Mouse (Mus musculus): ENCODE data around the gene Sh2b2. TPM values are rescaled to one million over a fixed set of nuclear protein-coding genes. Genes with fewer than 3 reads are reported as not detected.
A peak's percentile ranks its signal among the peaks of the same experiment; 100 is the strongest.
"Not testable (repeated sequence)": the region's sequence is repeated elsewhere in the genome, so short reads cannot be mapped to it uniquely, and the experiment has no call there.

Gene Sh2b2
- polyA plus RNA-seq, 1 experiment from 2014 or later: 14.8 TPM

GRCm38 (mm10) chr5:136212716-136213115 lies 33.6 kb downstream of the Sh2b2 start:
- no peak for ATAC-seq (ENCODE audit: insufficient number of reproducible peaks, insufficient read depth, low FRiP score, low TSS enrichment, low read depth)
- H3K27me3 ChIP-seq: no peaks in the 10 kb centered on the region
- no peak overlapping the region for H3K4me3 ChIP-seq (replicated peaks)
- peaks cover 8% of the 10 kb centered on the region; the same call in 1 of the 2 replicates for H3K9me3 ChIP-seq
- H3K4me1 ChIP-seq (replicated peaks): no peaks in the 10 kb centered on the region
- no peak overlapping the region for H3K27ac ChIP-seq
- WGBS: 92% methylated on average over 11 of the region's 11 CpGs
- no peak overlapping the region for H3K9ac ChIP-seq (replicated peaks)
- no peak overlapping the region for H3K4me2 ChIP-seq
- no peaks in the 10 kb centered on the region for H3K36me3 ChIP-seq

DNA sequence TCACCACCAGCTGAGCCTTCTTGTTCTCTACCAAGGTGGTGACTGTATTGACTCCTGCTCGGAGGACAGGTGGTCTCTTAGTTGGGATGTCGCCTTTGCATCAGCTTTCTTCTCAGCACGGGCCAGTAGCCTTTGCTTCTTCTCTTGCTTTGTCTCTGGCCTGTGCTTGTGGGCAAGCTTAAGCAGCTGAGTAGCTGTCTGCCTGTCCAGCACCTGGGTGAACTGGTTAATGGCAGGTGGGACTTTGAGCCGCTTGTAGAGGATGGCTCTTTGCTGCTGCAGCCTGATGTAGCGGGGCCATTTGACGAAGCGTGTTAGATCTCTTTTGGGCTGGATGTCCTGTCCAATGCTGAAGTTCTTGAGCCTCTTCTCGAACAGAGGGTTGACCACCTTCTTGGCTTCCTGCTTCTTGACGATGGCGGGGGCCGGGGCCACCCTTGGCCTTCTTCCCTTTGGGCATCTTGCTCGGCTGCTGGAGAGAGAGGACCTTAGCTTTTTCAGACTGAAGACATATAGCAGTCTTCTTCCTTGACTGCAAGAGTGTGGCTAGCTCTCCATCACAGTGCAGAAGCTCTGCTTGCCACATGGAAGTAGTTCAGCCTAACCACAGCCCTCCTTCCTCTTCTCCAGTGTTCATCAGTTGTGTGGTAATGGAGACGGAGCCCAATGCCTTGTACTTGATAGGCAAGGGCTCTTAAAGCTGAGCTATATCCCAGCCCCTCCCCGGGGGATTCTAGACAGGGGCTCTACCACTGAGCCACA lies 34.8 kb downstream of the Sh2b2 start:
- not testable (repeated sequence) for ATAC-seq (ENCODE audit: insufficient number of reproducible peaks, insufficient read depth, low FRiP score, low TSS enrichment, low read depth)
- WGBS: 94% methylated on average over 14 of the region's 14 CpGs

GRCm38 (mm10) chr5:136210549-136210948 lies 35.8 kb downstream of the Sh2b2 start:
- Histone ChIP-seq H3K9ac (replicated peaks) (no peak overlapping the region), H3K4me2 (no peak overlapping the region), H3K4me1 (replicated peaks) (no peaks in the 10 kb centered on the region), H3K27ac (no peak overlapping the region), H3K27me3 (no peaks in the 10 kb centered on the region), H3K9me3 (0 out of 2 replicates have a peak, but pooled peaks cover 5% of the 10 kb centered on the region), H3K4me3 (replicated peaks) (no peak overlapping the region), H3K36me3 (no peaks in the 10 kb centered on the region)
- WGBS: 69% methylated on average over 5 of the region's 5 CpGs
- no peak for ATAC-seq (ENCODE audit: insufficient number of reproducible peaks, insufficient read depth, low FRiP score, low TSS enrichment, low read depth)

More for the DNA sequence above, 34.8 kb downstream of the Sh2b2 start:
- not testable (repeated sequence) for H3K36me3 ChIP-seq; H3K9me3 ChIP-seq; H3K4me2 ChIP-seq; H3K27me3 ChIP-seq; H3K4me1 ChIP-seq (replicated peaks); H3K27ac ChIP-seq; H3K4me3 ChIP-seq (replicated peaks); H3K9ac ChIP-seq (replicated peaks)

DNA sequence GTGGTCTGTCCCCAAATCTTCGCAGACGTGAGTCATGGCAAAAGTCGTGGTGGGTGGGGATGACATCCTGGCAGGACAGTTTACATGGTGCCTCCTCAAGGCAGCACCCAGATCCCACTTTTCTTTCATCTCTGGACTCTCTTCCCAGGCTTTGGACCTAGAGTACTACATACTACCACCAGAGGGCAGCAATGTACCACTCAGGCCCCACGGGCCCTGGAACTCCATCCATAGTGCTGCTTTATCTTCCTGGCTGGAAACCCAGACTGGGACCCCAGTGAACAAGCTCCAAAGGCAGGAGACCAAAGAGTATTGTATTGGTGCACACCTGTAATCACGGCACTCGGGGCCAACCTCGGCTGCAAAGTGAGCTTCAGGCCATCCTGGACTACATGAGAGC lies 44.5 kb downstream of the Sh2b2 start:
- Histone ChIP-seq H3K4me1 (replicated peaks) (peaks cover 12% of the 10 kb centered on the region), H3K27me3 (no peaks in the 10 kb centered on the region), H3K36me3 (peaks cover 5% of the 10 kb centered on the region), H3K27ac (no peak overlapping the region), H3K9me3 (peaks cover 5% of the 10 kb centered on the region; the same call in 1 of the 2 replicates), H3K4me3 (replicated peaks) (no peak overlapping the region), H3K9ac (replicated peaks) (no peak overlapping the region), H3K4me2 (no peak overlapping the region)
- WGBS: 36% methylated on average over 7 of the region's 7 CpGs
- ATAC-seq (ENCODE audit: insufficient number of reproducible peaks, insufficient read depth, low FRiP score, low TSS enrichment, low read depth): peak; percentile 50; the same call in 1 of the 2 replicates

DNA sequence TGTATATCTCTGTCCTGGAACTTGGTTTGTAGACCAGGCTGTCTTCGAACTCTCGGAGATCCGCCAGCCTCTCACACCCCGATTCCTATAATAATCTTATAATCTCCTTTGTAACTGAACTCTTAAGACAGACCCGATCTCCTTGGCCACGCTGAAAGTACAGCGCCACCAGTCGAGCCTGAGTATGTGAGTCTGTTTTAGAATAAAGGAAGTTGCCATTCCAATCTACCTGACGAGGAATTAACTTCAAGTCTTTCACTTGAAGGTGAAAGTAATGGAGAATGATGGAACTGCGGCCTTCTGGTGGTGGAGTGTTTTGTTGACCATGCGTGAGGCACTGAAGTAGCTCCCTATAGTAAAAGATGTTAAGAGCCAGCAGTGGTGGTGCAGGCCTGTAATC lies 46.8 kb downstream of the Sh2b2 start:
- Histone ChIP-seq H3K4me1 (replicated peaks) (peaks cover 12% of the 10 kb centered on the region), H3K4me2 (peak overlapping the region; percentile 57), H3K27ac (no peak overlapping the region; the same call in 1 of the 2 replicates), H3K9ac (replicated peaks) (peak overlapping the region; percentile 89; the same call in 1 of the 2 replicates), H3K9me3 (peaks cover 5% of the 10 kb centered on the region; the same call in 1 of the 2 replicates), H3K4me3 (replicated peaks) (peak overlapping the region; percentile 98), H3K27me3 (no peaks in the 10 kb centered on the region), H3K36me3 (peaks cover 28% of the 10 kb centered on the region)
- no peak for ATAC-seq (ENCODE audit: insufficient number of reproducible peaks, insufficient read depth, low FRiP score, low TSS enrichment, low read depth)
- 34% methylated on average over 11 of the region's 11 CpGs for WGBS

- H3K27me3 ChIP-seq: no peaks in the 10 kb centered on the region
- peak within 1 kb of the TSS; percentile 70; the same call in 1 of the 2 replicates for H3K27ac ChIP-seq
- ATAC-seq (ENCODE audit: insufficient number of reproducible peaks, insufficient read depth, low FRiP score, low TSS enrichment, low read depth): peak; percentile 82
- H3K9me3 ChIP-seq: peaks cover 2% of the 10 kb centered on the region; the same call in 1 of the 2 replicates
- H3K4me1 ChIP-seq (replicated peaks): peaks cover 12% of the 10 kb centered on the region
- peaks cover 36% of the 10 kb centered on the region for H3K36me3 ChIP-seq
- under 1% methylated on average over 62 of the region's 62 CpGs for WGBS
- peak within 1 kb of the TSS; percentile 89 for H3K9ac ChIP-seq (replicated peaks)
- peak within 1 kb of the TSS; percentile 98 for H3K4me3 ChIP-seq (replicated peaks)
- peak within 1 kb of the TSS; percentile 96 for H3K4me2 ChIP-seq
Observed at GRCm38 (mm10) chr5:136198474-136199391, 47.6 kb downstream of the Sh2b2 start, which contains the start of gene Prkrip1. TSS of gene Prkrip1 (minus strand) at chr5:136198963.

DNA sequence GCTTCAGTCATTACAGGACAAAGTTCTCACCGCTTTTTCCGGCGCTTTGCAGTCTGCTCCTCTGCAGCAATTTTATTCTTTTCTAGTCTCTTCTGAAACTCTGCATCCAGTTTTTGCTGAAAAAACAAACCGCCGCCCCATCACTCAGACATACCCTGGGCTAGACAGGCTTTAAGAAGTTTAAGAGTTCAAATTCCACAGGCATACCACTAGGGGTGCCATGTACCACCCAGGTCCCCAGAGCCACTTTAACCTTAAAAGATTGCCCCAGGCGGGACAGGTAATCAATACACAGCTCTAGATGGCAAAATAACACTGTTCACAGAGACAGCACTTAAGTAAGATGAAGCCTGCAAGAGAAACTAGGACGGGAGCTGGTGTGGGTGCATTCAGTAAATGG lies 54.5 kb downstream of the Sh2b2 start:
- H3K4me1 ChIP-seq (replicated peaks): no peaks in the 10 kb centered on the region
- H3K9me3 ChIP-seq: no peaks in the 10 kb centered on the region
- no peaks in the 10 kb centered on the region for H3K27me3 ChIP-seq
- no peak overlapping the region for H3K9ac ChIP-seq (replicated peaks)
- H3K4me2 ChIP-seq: no peak overlapping the region
- peaks cover 95% of the 10 kb centered on the region for H3K36me3 ChIP-seq
- no peak for ATAC-seq (ENCODE audit: insufficient number of reproducible peaks, insufficient read depth, low FRiP score, low TSS enrichment, low read depth)
- 85% methylated on average over 7 of the region's 7 CpGs for WGBS
- no peak overlapping the region for H3K4me3 ChIP-seq (replicated peaks)
- no peak overlapping the region for H3K27ac ChIP-seq

DNA sequence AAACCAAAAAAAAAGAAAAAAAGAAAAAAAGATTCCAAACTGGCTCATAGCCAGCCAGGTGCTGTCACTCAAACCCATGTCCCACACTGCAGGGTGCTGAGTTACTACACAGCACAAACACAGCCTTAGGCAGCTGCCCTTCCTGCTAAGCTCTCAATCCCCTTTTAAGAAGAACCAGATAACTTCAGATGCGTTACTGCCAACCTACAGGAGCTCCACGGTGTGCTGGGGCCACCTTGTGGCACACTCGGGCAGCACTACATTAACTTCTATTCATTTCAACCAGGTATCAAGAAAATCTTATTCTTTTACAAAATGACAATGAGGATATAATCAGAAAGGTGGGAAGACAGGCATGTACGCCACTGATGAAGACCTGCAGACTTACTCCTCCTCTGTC lies 59.6 kb downstream of the Sh2b2 start:
- peaks cover 90% of the 10 kb centered on the region for H3K36me3 ChIP-seq
- ATAC-seq (ENCODE audit: insufficient number of reproducible peaks, insufficient read depth, low FRiP score, low TSS enrichment, low read depth): no peak
- H3K9ac ChIP-seq (replicated peaks): no peak overlapping the region

DNA sequence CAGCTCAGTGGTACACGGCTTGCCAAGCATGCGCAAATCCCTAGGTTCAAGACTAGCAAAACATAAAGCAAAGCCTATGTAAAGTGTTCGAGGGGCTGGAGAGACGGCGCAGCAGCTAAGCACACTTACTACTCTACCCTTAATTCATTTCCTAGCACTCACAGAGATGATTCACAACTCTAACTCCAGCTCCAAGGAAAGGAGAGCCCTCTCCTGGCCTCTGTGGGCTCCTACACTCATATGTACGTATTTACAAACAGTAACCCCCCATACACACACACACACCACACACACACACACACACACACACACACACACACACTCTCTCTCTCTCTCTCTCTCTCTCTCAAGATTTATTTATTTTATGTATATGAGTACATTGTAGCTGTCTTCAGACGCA lies 62.6 kb downstream of the Sh2b2 start:
- Histone ChIP-seq H3K36me3 (peaks cover 93% of the 10 kb centered on the region), H3K9ac (replicated peaks) (no peak overlapping the region), H3K4me1 (replicated peaks) (no peaks in the 10 kb centered on the region), H3K27me3 (no peaks in the 10 kb centered on the region), H3K9me3 (no peaks in the 10 kb centered on the region), H3K27ac (no peak overlapping the region), H3K4me2 (no peak overlapping the region), H3K4me3 (replicated peaks) (no peak overlapping the region)
- no peak for ATAC-seq (ENCODE audit: insufficient number of reproducible peaks, insufficient read depth, low FRiP score, low TSS enrichment, low read depth)
- WGBS: 92% methylated on average over 7 of the region's 7 CpGs

More for the DNA sequence above, 59.6 kb downstream of the Sh2b2 start:
- Histone ChIP-seq H3K27me3 (no peaks in the 10 kb centered on the region), H3K27ac (no peak overlapping the region), H3K4me1 (replicated peaks) (no peaks in the 10 kb centered on the region), H3K4me2 (no peak overlapping the region), H3K4me3 (replicated peaks) (no peak overlapping the region), H3K9me3 (no peaks in the 10 kb centered on the region)
- 47% methylated on average over 4 of the region's 4 CpGs for WGBS

DNA sequence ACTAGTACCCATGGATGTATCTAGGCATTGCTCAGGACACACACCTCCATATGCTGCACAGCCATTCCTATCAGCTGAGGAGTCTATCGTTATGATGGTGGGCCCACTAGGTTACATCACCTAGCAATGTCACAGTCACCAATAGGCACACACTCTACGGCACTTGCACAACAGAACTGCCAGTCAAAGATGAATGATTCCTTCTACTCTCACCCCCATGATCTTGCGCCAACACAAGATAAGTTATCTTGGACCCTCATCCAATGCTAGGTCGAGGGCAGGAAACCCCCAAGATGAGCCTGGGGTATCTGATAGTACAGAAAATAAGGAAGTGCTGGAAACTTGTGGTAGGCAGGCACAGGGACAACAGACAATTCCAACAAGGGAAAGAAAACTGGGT lies 63.5 kb downstream of the Sh2b2 start:
- no peak for ATAC-seq (ENCODE audit: insufficient number of reproducible peaks, insufficient read depth, low FRiP score, low TSS enrichment, low read depth)
- Histone ChIP-seq H3K4me2 (no peak overlapping the region), H3K4me3 (replicated peaks) (no peak overlapping the region), H3K9me3 (no peaks in the 10 kb centered on the region), H3K36me3 (peaks cover 93% of the 10 kb centered on the region), H3K4me1 (replicated peaks) (no peaks in the 10 kb centered on the region), H3K27ac (no peak overlapping the region), H3K9ac (replicated peaks) (no peak overlapping the region), H3K27me3 (no peaks in the 10 kb centered on the region)
- WGBS: 91% methylated on average over 4 of the region's 4 CpGs

GRCm38 (mm10) chr5:136182049-136182448 lies 64.3 kb downstream of the Sh2b2 start:
- H3K36me3 ChIP-seq: peaks cover 95% of the 10 kb centered on the region
- H3K27ac ChIP-seq: no peak overlapping the region
- no peak overlapping the region for H3K9ac ChIP-seq (replicated peaks)
- H3K9me3 ChIP-seq: no peaks in the 10 kb centered on the region
- no peak overlapping the region for H3K4me2 ChIP-seq
- no peak overlapping the region for H3K4me3 ChIP-seq (replicated peaks)
- H3K27me3 ChIP-seq: no peaks in the 10 kb centered on the region
- ATAC-seq (ENCODE audit: insufficient number of reproducible peaks, insufficient read depth, low FRiP score, low TSS enrichment, low read depth): no peak
- no peaks in the 10 kb centered on the region for H3K4me1 ChIP-seq (replicated peaks)
- 85% methylated on average over 6 of the region's 6 CpGs for WGBS
